Mouse (Mus musculus) bone marrow, adult 2 months (tissue): ENCODE results near the gene Sprr2a3. TPM values are rescaled to one million over a fixed set of nuclear protein-coding genes. Genes with fewer than 3 reads are reported as not detected.
"Not testable (repeated sequence)": the region's sequence is repeated elsewhere in the genome, so short reads cannot be mapped to it uniquely, and the experiment has no call there.

Experiments
- H3K27ac ChIP-seq: fragments of 200-500 bp; 2 replicates; pipeline ENCODE4 v1.5.1; 2012; ENCODE audit warnings: low read depth, mild to moderate bottlenecking, control low read depth, inconsistent platforms, low read length; ENCODE audit not compliant: control insufficient read depth, poor library complexity, insufficient read depth
- H3K4me1 ChIP-seq: fragments of 200-500 bp; 2 replicates; pipeline ENCODE4 v1.6.1; 2011; ENCODE audit warnings: low read length; ENCODE audit not compliant: control insufficient read depth, insufficient read depth
- H3K4me3 ChIP-seq: fragments of 200-500 bp; replicated peaks from 2 replicates; pipeline ENCODE3; 2011; ENCODE audit warnings: mild to moderate bottlenecking, low read depth, low read length, control low read depth; ENCODE audit not compliant: control insufficient read depth
- WGBS: fragments of 180-500 bp; shearing (Covaris S2); methylation state at CpG from one replicate; pipeline ENCODE4 v1.1.7; 2018; 5-methylcytosine and 5-hydroxymethylcytosine counted together
- polyA plus RNA-seq: library from polyadenylated mRNA; stranded (reverse); fragments of >200 nt; gene quantifications from 2 replicates; pipeline ENCODE4 v1.2.4, GENCODE M21; 2011; ENCODE audit warnings: low replicate concordance; ENCODE audit not compliant: missing spikeins, insufficient read depth, insufficient read length

The Sprr2a3 gene
- polyA plus RNA-seq, result not detected in 2 replicates

DNA sequence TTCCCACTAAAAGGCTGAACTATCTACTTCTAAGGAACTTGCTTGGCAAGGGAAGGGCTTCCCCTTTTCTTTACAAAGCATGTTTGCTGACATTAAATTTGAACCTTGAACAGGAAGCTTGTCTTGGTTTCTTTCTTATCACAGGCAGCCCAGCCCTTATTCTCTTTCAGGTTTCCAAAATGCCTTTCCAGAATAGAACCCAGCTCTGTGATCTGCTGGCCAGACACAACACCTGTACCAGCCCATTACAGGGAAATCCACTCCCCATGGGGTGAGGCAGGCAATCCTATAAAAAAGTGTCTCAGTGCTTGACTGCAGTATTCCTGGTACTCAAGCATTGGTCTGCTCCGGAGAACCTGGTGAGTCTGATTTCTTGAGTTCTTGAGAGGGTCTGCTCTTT is at the start of gene Sprr2a3:
Gene Sprr2a3 (plus strand): TSS at position 317 of the 400 bp plus-strand sequence.
- not testable (repeated sequence) for H3K4me1 ChIP-seq, H3K27ac ChIP-seq, H3K4me3 ChIP-seq
- WGBS, result 74% methylated on average over 1 of the region's 1 CpGs

DNA sequence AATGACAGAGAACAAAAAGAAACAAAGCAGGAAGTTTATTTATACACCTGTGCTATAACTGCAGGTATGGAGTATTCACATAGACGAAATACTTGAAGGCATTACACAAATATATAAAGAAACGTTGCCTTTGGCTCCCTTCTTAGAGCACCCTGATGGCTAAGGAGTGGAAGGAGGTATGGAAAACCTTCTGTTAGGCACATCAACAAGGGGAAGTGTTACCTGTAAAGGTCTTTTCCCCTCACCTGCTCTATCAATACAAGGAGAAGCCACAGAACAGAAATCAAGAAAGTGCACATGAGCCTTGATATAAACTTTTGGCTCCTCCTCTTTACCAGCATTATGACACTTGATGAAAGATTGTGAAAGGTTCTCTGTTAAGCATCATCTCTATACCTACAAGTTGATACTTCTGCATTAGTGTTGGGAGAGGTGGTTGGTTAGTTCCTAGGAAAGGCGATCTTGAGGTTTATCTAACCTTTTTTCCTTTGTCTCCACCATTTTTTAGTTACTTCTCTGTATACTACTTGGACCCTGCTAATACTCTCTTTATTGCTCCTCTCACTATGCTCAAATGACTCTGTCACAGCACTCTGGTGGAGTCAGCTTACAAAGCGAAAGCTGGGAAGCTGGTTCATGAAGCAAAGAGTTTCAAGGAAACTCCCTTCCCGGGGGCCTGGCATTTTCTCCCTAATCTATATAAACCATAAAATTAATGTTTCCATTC is 48.6 kb upstream of the Sprr2a3 start:
- not testable (repeated sequence) for H3K4me1 ChIP-seq, H3K27ac ChIP-seq, H3K4me3 ChIP-seq
- WGBS, result no CpG with 5 or more reads among the region's 5 CpGs

DNA sequence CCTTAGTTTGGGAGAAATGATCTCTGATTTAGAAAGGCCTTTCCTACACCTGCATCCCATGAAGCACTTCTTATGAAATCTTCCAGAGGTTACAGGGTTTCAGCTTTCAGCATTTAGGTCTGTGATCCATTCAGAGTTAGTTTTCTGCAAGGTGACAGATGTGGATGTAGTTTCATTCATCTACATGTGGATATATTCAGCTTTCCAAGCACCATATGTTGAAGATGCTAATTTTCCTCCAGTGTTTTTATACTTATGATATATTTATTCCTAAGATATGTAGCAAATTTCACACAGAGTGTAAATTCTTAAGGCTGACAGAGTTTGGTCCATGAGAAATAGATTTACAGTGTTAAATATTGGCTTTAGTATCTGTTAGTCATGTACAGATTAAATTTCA is 46.5 kb upstream of the Sprr2a3 start:
- H3K27ac ChIP-seq, result not testable (repeated sequence)

DNA sequence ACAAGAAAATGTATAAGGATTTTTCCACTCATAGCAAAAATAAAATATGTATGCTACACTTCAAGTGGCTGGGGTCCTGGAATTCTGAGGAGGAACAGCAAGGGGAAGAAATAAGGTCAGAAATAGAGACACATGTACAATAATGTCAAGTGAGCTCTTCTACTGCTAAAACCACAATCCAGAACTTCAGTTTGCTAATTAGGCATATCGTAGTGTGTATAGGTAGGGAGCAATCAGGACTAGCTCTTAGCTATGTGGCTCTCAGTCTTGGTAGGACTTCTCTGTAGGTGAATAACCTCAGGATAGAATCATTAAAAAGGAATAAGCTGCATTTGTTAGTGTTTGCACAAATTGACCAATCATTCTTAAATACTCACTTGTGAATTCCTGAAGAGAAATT is 46.0 kb upstream of the Sprr2a3 start:
- not testable (repeated sequence) for H3K4me3 ChIP-seq, H3K27ac ChIP-seq, H3K4me1 ChIP-seq
- no CpG with 5 or more reads among the region's 1 CpGs for WGBS

More for the DNA sequence above, 46.5 kb upstream of the Sprr2a3 start:
- H3K4me1 ChIP-seq, H3K4me3 ChIP-seq: not testable (repeated sequence)

DNA sequence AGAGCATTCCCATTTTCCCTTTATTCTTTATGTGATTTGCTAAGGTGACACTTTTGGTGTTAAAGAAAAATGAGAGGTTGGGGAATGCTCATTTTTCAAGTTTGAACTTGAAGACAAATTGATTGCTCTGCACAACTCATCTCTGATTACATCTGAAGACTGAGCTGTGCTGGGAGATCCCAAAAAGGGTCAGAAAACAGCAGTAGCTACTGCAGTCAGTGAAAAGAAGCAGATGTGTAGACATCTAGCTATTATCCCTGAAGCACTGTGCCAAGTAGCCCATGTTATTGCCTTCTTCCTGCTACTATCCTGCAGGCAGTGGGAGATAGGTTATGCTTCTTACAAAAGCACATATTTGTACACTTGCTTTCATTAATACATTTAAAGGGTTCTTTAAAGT is 40.4 kb upstream of the Sprr2a3 start:
- H3K4me1 ChIP-seq, H3K27ac ChIP-seq, H3K4me3 ChIP-seq: not testable (repeated sequence)

DNA sequence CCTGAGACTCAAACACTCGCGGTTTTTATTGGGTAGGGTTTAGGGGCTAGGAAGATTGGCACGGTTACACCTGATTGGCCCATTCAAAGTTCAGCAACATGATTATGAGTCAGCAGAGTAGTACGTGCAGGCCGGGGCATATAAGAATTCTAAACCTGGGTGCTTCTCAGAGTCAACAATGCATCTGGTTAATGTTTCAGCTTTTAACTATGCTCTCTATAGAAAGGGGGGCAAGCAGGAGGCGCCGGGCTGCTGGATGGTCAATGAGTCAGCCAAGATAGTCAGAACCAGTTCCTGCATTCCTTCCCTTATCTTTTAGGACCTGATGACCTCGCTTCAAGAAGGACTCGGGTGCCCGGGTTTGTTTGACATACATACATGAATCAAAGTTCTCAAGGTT is 39.0 kb upstream of the Sprr2a3 start:
- not testable (repeated sequence) for H3K27ac ChIP-seq, H3K4me3 ChIP-seq, H3K4me1 ChIP-seq
- WGBS, result no CpG with 5 or more reads among the region's 10 CpGs

DNA sequence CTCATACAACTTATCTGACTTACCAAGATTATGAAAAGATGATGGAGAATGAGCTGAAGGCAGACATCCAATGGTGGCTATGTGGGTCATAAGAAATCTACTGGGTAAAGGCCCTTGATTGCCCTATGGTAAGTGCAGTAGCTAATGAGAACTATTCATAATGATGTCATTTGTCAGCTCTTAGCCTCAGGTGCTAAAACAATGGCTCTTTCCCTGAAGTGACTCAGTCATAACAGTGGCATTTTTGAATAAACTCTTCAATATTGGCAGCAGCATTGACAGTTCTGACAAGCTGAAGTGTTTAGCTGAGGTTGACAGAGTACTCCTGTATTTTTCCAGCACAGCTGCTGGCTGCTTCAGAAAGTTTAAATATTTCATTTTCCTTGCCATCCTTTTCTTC is 36.7 kb upstream of the Sprr2a3 start:
- H3K4me3 ChIP-seq, H3K4me1 ChIP-seq, H3K27ac ChIP-seq: not testable (repeated sequence)

DNA sequence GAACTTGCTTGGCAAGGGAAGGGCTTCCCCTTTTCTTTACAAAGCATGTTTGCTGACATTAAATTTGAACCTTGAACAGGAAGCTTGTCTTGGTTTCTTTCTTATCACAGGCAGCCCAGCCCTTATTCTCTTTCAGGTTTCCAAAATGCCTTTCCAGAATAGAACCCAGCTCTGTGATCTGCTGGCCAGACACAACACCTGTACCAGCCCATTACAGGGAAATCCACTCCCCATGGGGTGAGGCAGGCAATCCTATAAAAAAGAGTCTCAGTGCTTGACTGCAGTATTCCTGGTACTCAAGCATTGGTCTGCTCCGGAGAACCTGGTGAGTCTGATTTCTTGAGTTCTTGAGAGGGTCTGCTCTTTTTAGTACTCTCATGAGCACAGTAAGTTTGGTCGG is 34.8 kb upstream of the Sprr2a3 start:
- H3K4me1 ChIP-seq, H3K27ac ChIP-seq, H3K4me3 ChIP-seq: not testable (repeated sequence)
- 75% methylated on average over 1 of the region's 2 CpGs for WGBS

DNA sequence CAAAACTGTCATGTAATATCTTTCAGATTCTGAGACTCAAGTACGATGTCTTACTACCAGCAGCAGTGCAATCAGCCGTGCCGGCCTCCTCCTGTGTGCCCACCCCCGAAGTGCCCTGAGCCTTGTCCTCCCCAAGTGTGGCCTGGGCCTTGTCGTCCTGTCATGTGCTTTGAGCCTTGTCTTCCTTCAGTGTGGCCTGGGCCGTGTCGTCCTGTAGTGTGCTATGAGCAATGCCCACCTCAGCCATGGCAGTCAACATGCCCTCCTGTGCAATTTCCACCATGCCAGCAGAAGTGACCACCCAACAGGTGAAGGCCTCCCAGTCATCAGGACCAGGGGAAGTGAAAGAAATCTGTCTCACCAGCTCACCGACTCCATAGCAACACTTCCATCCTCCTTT is 31.4 kb upstream of the Sprr2a3 start:
- not testable (repeated sequence) for H3K4me1 ChIP-seq, H3K27ac ChIP-seq, H3K4me3 ChIP-seq
- no CpG with 5 or more reads among the region's 8 CpGs for WGBS

DNA sequence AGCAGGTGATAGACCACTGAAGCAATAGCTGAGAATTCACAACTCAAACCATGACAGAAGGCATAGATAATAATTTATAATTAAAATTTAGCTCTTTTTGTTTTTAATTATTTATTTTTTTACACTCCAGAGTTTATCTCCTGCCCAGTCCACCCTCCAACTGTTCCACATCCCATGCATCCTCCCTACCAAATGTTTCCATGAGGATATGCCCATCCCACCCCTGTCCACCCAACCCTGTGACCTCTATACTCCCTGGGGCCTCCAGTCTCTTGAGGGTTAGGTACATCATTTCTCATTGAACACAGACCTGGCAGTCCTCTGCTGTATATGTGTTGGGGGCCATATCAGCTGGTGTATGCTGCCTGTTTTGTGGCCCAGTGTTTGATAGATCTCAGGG is 26.7 kb upstream of the Sprr2a3 start:
- H3K27ac ChIP-seq, result not testable (repeated sequence)

DNA sequence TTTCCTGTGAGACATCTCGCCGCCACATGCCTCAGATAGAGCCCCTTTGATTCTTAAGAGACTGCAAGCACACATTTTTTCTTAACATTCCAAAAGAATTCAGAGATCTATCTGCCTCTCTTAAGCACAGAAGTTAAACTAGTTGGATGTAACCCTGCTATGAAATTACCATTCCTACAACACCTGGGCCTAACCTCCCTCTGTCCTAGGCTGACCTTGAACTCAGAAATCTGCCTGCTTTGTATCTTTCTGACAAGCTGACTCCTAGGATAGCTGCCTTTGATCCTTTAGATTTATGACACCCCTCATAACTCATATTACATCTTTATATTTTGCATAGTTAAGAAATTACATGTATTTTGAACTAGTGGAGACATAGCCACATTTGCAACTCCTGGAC is 21.8 kb upstream of the Sprr2a3 start:
- WGBS, result no CpG with 5 or more reads among the region's 2 CpGs
- H3K27ac ChIP-seq, H3K4me1 ChIP-seq, H3K4me3 ChIP-seq: not testable (repeated sequence)

More for the DNA sequence above, 26.7 kb upstream of the Sprr2a3 start:
- not testable (repeated sequence) for H3K4me1 ChIP-seq, H3K4me3 ChIP-seq

DNA sequence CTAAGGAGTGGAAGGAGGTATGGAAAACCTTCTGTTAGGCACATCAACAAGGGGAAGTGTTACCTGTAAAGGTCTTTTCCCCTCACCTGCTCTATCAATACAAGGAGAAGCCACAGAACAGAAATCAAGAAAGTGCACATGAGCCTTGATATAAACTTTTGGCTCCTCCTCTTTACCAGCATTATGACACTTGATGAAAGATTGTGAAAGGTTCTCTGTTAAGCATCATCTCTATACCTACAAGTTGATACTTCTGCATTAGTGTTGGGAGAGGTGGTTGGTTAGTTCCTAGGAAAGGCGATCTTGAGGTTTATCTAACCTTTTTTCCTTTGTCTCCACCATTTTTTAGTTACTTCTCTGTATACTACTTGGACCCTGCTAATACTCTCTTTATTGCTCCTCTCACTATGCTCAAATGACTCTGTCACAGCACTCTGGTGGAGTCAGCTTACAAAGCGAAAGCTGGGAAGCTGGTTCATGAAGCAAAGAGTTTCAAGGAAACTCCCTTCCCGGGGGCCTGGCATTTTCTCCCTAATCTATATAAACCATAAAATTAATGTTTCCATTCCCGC is 13.7 kb upstream of the Sprr2a3 start:
- WGBS, result no CpG with 5 or more reads among the region's 4 CpGs
- H3K4me3 ChIP-seq, H3K4me1 ChIP-seq, H3K27ac ChIP-seq: not testable (repeated sequence)

DNA sequence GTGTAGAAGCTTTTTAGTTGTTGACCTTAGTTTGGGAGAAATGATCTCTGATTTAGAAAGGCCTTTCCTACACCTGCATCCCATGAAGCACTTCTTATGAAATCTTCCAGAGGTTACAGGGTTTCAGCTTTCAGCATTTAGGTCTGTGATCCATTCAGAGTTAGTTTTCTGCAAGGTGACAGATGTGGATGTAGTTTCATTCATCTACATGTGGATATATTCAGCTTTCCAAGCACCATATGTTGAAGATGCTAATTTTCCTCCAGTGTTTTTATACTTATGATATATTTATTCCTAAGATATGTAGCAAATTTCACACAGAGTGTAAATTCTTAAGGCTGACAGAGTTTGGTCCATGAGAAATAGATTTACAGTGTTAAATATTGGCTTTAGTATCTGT is 11.7 kb upstream of the Sprr2a3 start:
- H3K27ac ChIP-seq, result not testable (repeated sequence)

DNA sequence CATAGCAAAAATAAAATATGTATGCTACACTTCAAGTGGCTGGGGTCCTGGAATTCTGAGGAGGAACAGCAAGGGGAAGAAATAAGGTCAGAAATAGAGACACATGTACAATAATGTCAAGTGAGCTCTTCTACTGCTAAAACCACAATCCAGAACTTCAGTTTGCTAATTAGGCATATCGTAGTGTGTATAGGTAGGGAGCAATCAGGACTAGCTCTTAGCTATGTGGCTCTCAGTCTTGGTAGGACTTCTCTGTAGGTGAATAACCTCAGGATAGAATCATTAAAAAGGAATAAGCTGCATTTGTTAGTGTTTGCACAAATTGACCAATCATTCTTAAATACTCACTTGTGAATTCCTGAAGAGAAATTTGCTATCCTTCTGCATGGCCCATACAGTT is 11.2 kb upstream of the Sprr2a3 start:
- H3K4me1 ChIP-seq, H3K27ac ChIP-seq, H3K4me3 ChIP-seq: not testable (repeated sequence)
- no CpG with 5 or more reads among the region's 1 CpGs for WGBS

More for the DNA sequence above, 11.7 kb upstream of the Sprr2a3 start:
- not testable (repeated sequence) for H3K4me3 ChIP-seq, H3K4me1 ChIP-seq
